Mouse (Mus musculus): ENCODE measurements at regions not wholly inside any gene's neighbourhood (a gene's known extent, or its start where the extent isn't known, plus 50 kb on each side); places are given as distances from the start of the nearest gene placed in this dataset.

- Histone ChIP-seq H3K36me3 (replicated peaks) (no peaks in the 10 kb centered on the region), H3K4me3 (no peak overlapping the region), H3K27me3 (replicated peaks; ENCODE audit: low read depth, poor library complexity, severe bottlenecking) (no peaks in the 10 kb centered on the region), H3K4me1 (no peaks in the 10 kb centered on the region), H3K9me3 (no peaks in the 10 kb centered on the region), H3K27ac (replicated peaks) (no peak overlapping the region)
- no peak for DNase-seq (ENCODE audit: low spot score)
- 76% methylated on average over 6 of the region's 6 CpGs for WGBS
These were observed 58.5 kb upstream of the Hoxc13 start for GRCm38 (mm10) chr15:102862374-102862773.

- Histone ChIP-seq H3K27me3 (replicated peaks; ENCODE audit: low read depth, poor library complexity, severe bottlenecking) (no peaks in the 10 kb centered on the region), H3K9me3 (no peaks in the 10 kb centered on the region), H3K4me1 (no peaks in the 10 kb centered on the region), H3K4me3 (no peak overlapping the region), H3K27ac (replicated peaks) (no peak overlapping the region), H3K36me3 (replicated peaks) (no peaks in the 10 kb centered on the region)
- no peak for DNase-seq (ENCODE audit: low spot score)
- 87% methylated on average over 3 of the region's 3 CpGs for WGBS
These were observed 54.1 kb upstream of the Hoxc13 start for GRCm38 (mm10) chr15:102866788-102867187.
